26 mouse cellular contexts compared by ENCODE assay signal in the genomic region with DNA sequence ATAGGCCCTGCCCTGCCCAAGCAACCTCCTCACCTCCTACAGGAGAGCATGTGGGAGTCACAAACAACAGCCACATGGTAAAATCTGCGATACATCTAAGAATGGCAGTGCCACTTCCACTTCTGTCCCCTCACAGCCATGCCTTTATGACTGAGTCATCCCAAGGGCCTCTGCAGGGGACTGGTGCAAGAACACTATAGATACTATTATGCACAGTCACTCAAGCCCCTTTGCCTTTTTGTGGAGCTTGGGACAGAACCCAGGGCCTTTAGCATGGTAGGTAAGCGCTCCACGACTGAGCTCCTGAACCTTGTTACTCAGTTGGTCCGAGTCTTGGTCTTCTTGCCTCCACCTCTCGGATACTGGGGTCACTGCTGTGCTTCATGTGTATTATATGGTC. TPM values are rescaled to one million over a fixed set of nuclear protein-coding genes. Genes with fewer than 3 reads are reported as not detected.
A peak's percentile ranks its signal among the peaks of the same experiment; 100 is the strongest.
DNase-seq lines count a peak whose midpoint lies in the region; ATAC-seq and TF ChIP-seq lines count a peak whose summit lies in the region.
"Had no signal": no experiment of that assay in that cellular context is flagged by ENCODE, and none has a peak within 500 bp of the region (broad histone marks: within the 10 kb centered on the region; RNA-seq: fewer than 3 reads in every experiment).

No protein-coding gene starts in this region.

- 86% methylated on average over 5 of the region's 5 CpGs for WGBS in heart, embryonic 11.5 days (ENCODE audit: insufficient replicate concordance)
- WGBS in liver, embryonic 16.5 days (ENCODE audit: insufficient replicate concordance) = 83% methylated on average over 5 of the region's 5 CpGs
- WGBS in liver, postnatal 0 days (ENCODE audit: insufficient replicate concordance) = 84% methylated on average over 5 of the region's 5 CpGs

- H3K9ac ChIP-seq in heart, embryonic 11.5 days (ENCODE audit: low read depth, low read length) = no peak overlapping the region
- H3K9ac ChIP-seq in liver, embryonic 16.5 days (ENCODE audit: low read depth, low read length) = no peak overlapping the region
- no peak overlapping the region for H3K9ac ChIP-seq in liver, postnatal 0 days (replicated peaks)
- H3K9ac ChIP-seq: embryonic facial prominence, embryonic 12.5 days; embryonic facial prominence, embryonic 15.5 days; forebrain, embryonic 12.5 days; forebrain, embryonic 15.5 days; heart, embryonic 13.5 days; hindbrain, embryonic 14.5 days had no signal

- H3K36me3 ChIP-seq in heart, embryonic 11.5 days (ENCODE audit: control insufficient read depth, insufficient read depth, low read length) = peaks cover 22% of the 10 kb centered on the region
- H3K36me3 ChIP-seq in liver, embryonic 16.5 days (ENCODE audit: control insufficient read depth, insufficient read depth) = peaks cover 19% of the 10 kb centered on the region
- H3K36me3 ChIP-seq in liver, postnatal 0 days (replicated peaks; ENCODE audit: insufficient read depth, low read length) = peaks cover 35% of the 10 kb centered on the region

- peaks cover 17% of the 10 kb centered on the region for H3K4me1 ChIP-seq in heart, embryonic 11.5 days (ENCODE audit: control insufficient read depth, insufficient read depth, low read length)
- H3K4me1 ChIP-seq in liver, embryonic 16.5 days (ENCODE audit: control insufficient read depth, low read depth, low read length) = peaks cover 6% of the 10 kb centered on the region
- no peaks in the 10 kb centered on the region for H3K4me1 ChIP-seq in liver, postnatal 0 days (ENCODE audit: insufficient read depth)
- H3K4me1 ChIP-seq: forebrain, embryonic 15.5 days had no signal

- H3K4me2 ChIP-seq in heart, embryonic 11.5 days = no peak overlapping the region
- no peak overlapping the region for H3K4me2 ChIP-seq in liver, embryonic 16.5 days (ENCODE audit: low read depth, low read length)
- H3K4me2 ChIP-seq in liver, postnatal 0 days (ENCODE audit: low read depth, low read length) = no peak overlapping the region
- H3K4me2 ChIP-seq: embryonic facial prominence, embryonic 12.5 days; embryonic facial prominence, embryonic 15.5 days; forebrain, embryonic 12.5 days; forebrain, embryonic 15.5 days; heart, embryonic 13.5 days; hindbrain, embryonic 14.5 days had no signal

- no peak for TF ChIP-seq EP300 in liver, postnatal 0 days (IDR thresholded peaks at IDR 0.05; ENCODE audit: low read depth)

- H3K4me3 ChIP-seq in heart, embryonic 11.5 days (ENCODE audit: low read depth, low read length) = no peak overlapping the region
- no peak overlapping the region for H3K4me3 ChIP-seq in liver, embryonic 16.5 days (ENCODE audit: low read depth, low read length)
- no peak overlapping the region for H3K4me3 ChIP-seq in liver, postnatal 0 days (ENCODE audit: low read depth, low read length)
- H3K4me3 ChIP-seq: embryonic facial prominence, embryonic 12.5 days; embryonic facial prominence, embryonic 15.5 days; erythroblast, embryonic 14.5 days; forebrain, embryonic 12.5 days; forebrain, embryonic 15.5 days; heart, embryonic 13.5 days had no signal

- no peaks in the 10 kb centered on the region for H3K27me3 ChIP-seq in heart, embryonic 11.5 days (ENCODE audit: control insufficient read depth, insufficient read depth, low read length)
- H3K27me3 ChIP-seq in liver, embryonic 16.5 days (ENCODE audit: control insufficient read depth, insufficient read depth, low read depth, low read length) = no peaks in the 10 kb centered on the region
- no peaks in the 10 kb centered on the region for H3K27me3 ChIP-seq in liver, postnatal 0 days (ENCODE audit: insufficient read depth, low read length)
- H3K27me3 ChIP-seq: CH12.LX; embryonic facial prominence, embryonic 12.5 days; embryonic facial prominence, embryonic 15.5 days; forebrain, embryonic 12.5 days; forebrain, embryonic 15.5 days; heart, embryonic 13.5 days had no signal

- TF ChIP-seq CTCF in liver, postnatal 0 days (IDR thresholded peaks at IDR 0.05; ENCODE audit: low read depth) = no peak

- no peak for DNase-seq in heart, adult 9 months (ENCODE audit: low spot score in 2 of 2)
- DNase-seq in liver, postnatal 0 days = no peak
- no peak for DNase-seq in thymus, postnatal 36 days
- DNase-seq: adrenal gland, adult 2 months; adrenal gland, postnatal 14 days; B cell, adult 2 months; cerebellum, adult 11 months; cerebellum, adult 2 months; cerebellum, adult 9-11 months; cerebellum, postnatal 25 days; gastrocnemius, postnatal 25 days; heart, postnatal 14 days; heart, postnatal 4 days had no signal

- ATAC-seq in heart, embryonic 11.5 days (replicated peaks; ENCODE audit: insufficient number of reproducible peaks, low FRiP score, low TSS enrichment) = no peak
- peak; percentile 23 for ATAC-seq in liver, embryonic 16.5 days (ENCODE audit: low read depth)
- ATAC-seq in liver, postnatal 0 days = no peak
- 0 out of 2 replicates have a peak, but pooled peaks have one; percentile 16 for ATAC-seq in erythroblast, adult 5-6 weeks (replicated peaks; ENCODE audit: low FRiP score, poor library complexity, severe bottlenecking)
- ATAC-seq: forebrain, embryonic 15.5 days; hindbrain, postnatal 0 days; inflammation-experienced regulatory T-cells, adult 6 months had no signal

- 0 out of 2 replicates have a peak overlapping the region, but pooled peaks have one; percentile 35 for H3K27ac ChIP-seq in heart, embryonic 11.5 days (ENCODE audit: low read depth, low read length)
- no peak overlapping the region for H3K27ac ChIP-seq in liver, embryonic 16.5 days (ENCODE audit: low read length)
- no peak overlapping the region for H3K27ac ChIP-seq in liver, postnatal 0 days (ENCODE audit: low read depth)
- H3K27ac ChIP-seq: embryonic facial prominence, embryonic 12.5 days; embryonic facial prominence, embryonic 15.5 days; forebrain, embryonic 12.5 days; forebrain, embryonic 15.5 days; heart, embryonic 13.5 days; hindbrain, embryonic 14.5 days; hindbrain, postnatal 0 days had no signal

- no peaks in the 10 kb centered on the region for H3K9me3 ChIP-seq in heart, embryonic 11.5 days (replicated peaks; ENCODE audit: control insufficient read depth, low read length)
- no peaks in the 10 kb centered on the region for H3K9me3 ChIP-seq in liver, embryonic 16.5 days (replicated peaks; ENCODE audit: control insufficient read depth, low read length)
- H3K9me3 ChIP-seq in liver, postnatal 0 days (ENCODE audit: low read length) = no peaks in the 10 kb centered on the region
- H3K9me3 ChIP-seq: embryonic facial prominence, embryonic 12.5 days; embryonic facial prominence, embryonic 15.5 days; forebrain, embryonic 12.5 days; forebrain, embryonic 15.5 days; heart, embryonic 13.5 days had no signal

RNA-seq across cellular contexts. Expression of a gene that starts 8.8 kb away (rescaled TPM):
- 49.7 and 51.6 TPM in 2 replicates for polyA plus RNA-seq in heart, embryonic 11.5 days (2014; fragmentation: Nextera tagmentation; extraction: Ambion mirVana)
- 27.3 and 27.7 TPM in 2 replicates for polyA plus RNA-seq in liver, embryonic 16.5 days (2015; fragmentation: Nextera tagmentation; extraction: Ambion mirVana)
- 21.3 TPM in 2 replicates for polyA plus RNA-seq in liver, postnatal 0 days (2015; fragmentation: Nextera tagmentation; extraction: Ambion mirVana)
- 9.8 and 16.9 TPM in 2 replicates for total RNA-seq in erythroblast, adult 5-6 weeks (2015; ENCODE audit: low replicate concordance)
- total RNA-seq in erythroblast, adult 5-6 weeks (2017; ENCODE audit: low replicate concordance) = 18.3 and 21.5 TPM in 2 replicates

RNA-seq across cellular contexts. Expression of a gene that starts 10.4 kb away (rescaled TPM):
- polyA plus RNA-seq in heart, embryonic 11.5 days (2014; fragmentation: Nextera tagmentation; extraction: Ambion mirVana) = 19.1 and 19.6 TPM in 2 replicates
- polyA plus RNA-seq in liver, embryonic 16.5 days (2015; fragmentation: Nextera tagmentation; extraction: Ambion mirVana) = 5.4 and 6.3 TPM in 2 replicates
- polyA plus RNA-seq in liver, postnatal 0 days (2015; fragmentation: Nextera tagmentation; extraction: Ambion mirVana) = 3.3 and 3.6 TPM in 2 replicates
- total RNA-seq in erythroblast, adult 5-6 weeks (2015; ENCODE audit: low replicate concordance) = 12.7 and 19.9 TPM in 2 replicates
- total RNA-seq in erythroblast, adult 5-6 weeks (2017; ENCODE audit: low replicate concordance) = 8.2 and 13.1 TPM in 2 replicates

RNA-seq across cellular contexts. Expression of a gene that starts 14.7 kb away (rescaled TPM):
- polyA plus RNA-seq in heart, embryonic 11.5 days (2014; fragmentation: Nextera tagmentation; extraction: Ambion mirVana) = 52.3 and 55.9 TPM in 2 replicates
- 17.3 and 20.3 TPM in 2 replicates for polyA plus RNA-seq in liver, embryonic 16.5 days (2015; fragmentation: Nextera tagmentation; extraction: Ambion mirVana)
- polyA plus RNA-seq in liver, postnatal 0 days (2015; fragmentation: Nextera tagmentation; extraction: Ambion mirVana) = 32.3 and 32.9 TPM in 2 replicates
- 17.8 and 22.9 TPM in 2 replicates for total RNA-seq in erythroblast, adult 5-6 weeks (2015; ENCODE audit: low replicate concordance)
- total RNA-seq in erythroblast, adult 5-6 weeks (2017; ENCODE audit: low replicate concordance) = 9.2 and 14.8 TPM in 2 replicates

RNA-seq across cellular contexts. Expression of a gene that starts 24.0 kb away (rescaled TPM):
- polyA plus RNA-seq in heart, embryonic 11.5 days (2014; fragmentation: Nextera tagmentation; extraction: Ambion mirVana) = 19.5 and 22.9 TPM in 2 replicates
- 43.7 and 45.6 TPM in 2 replicates for polyA plus RNA-seq in liver, embryonic 16.5 days (2015; fragmentation: Nextera tagmentation; extraction: Ambion mirVana)
- 24.6 and 25.7 TPM in 2 replicates for polyA plus RNA-seq in liver, postnatal 0 days (2015; fragmentation: Nextera tagmentation; extraction: Ambion mirVana)
- total RNA-seq in erythroblast, adult 5-6 weeks (2015; ENCODE audit: low replicate concordance) = 37.4 and 40.3 TPM in 2 replicates
- 43.1 and 44.2 TPM in 2 replicates for total RNA-seq in erythroblast, adult 5-6 weeks (2017; ENCODE audit: low replicate concordance)

RNA-seq across cellular contexts. Expression of a gene that starts 45.5 kb away (rescaled TPM):
- polyA plus RNA-seq in heart, embryonic 11.5 days (2014; fragmentation: Nextera tagmentation; extraction: Ambion mirVana) = 3.4 and 5.4 TPM in 2 replicates
- 7.0 and 7.8 TPM in 2 replicates for polyA plus RNA-seq in liver, embryonic 16.5 days (2015; fragmentation: Nextera tagmentation; extraction: Ambion mirVana)
- 4.8 and 6.3 TPM in 2 replicates for polyA plus RNA-seq in liver, postnatal 0 days (2015; fragmentation: Nextera tagmentation; extraction: Ambion mirVana)
- total RNA-seq in erythroblast, adult 5-6 weeks (2015; ENCODE audit: low replicate concordance) = 7.9 and 18.1 TPM in 2 replicates
- 3.6 and 12.9 TPM in 2 replicates for total RNA-seq in erythroblast, adult 5-6 weeks (2017; ENCODE audit: low replicate concordance)
- total RNA-seq: hindbrain, postnatal 0 days had no signal

Comparison
In these comparisons a context has a peak if more than half of its experiments do, and no peak if none do; other contexts are left out.
1. ATAC-seq: peak in liver, embryonic 16.5 days (single experiment) and erythroblast, adult 5-6 weeks (single experiment); none in heart, embryonic 11.5 days (single experiment) and liver, postnatal 0 days (single experiment).